ENCODE assay signal across 20 mouse cellular contexts in the genomic region with DNA sequence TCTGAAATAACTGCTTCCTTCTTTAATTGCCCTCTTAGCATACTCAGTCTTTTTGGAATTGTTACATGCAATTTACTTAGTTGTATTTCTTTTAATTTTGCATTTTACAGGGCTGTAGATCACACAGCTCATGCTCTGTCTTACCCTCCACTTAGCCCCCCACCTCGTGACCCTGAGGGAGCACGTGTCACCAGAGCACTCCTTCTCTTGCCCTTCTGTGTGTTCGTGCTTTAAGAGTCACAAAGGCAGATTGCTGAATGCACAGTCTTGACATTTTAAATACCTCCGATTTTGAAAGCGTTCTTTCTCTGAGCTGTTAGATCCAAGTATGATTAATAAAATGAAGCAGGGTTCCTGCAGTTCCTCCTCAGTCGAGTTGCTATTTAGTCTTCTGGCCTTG. TPM values are rescaled to one million over a fixed set of nuclear protein-coding genes. Genes with fewer than 3 reads are reported as not detected.
A peak's percentile ranks its signal among the peaks of the same experiment; 100 is the strongest.
DNase-seq lines count a peak whose midpoint lies in the region; TF ChIP-seq lines count a peak whose summit lies in the region.
"Had no signal": no experiment of that assay in that cellular context is flagged by ENCODE, and none has a peak within 500 bp of the region (broad histone marks: within the 10 kb centered on the region; RNA-seq: fewer than 3 reads in every experiment).

No protein-coding gene starts in this region.

- no peak overlapping the region for H3K4me3 ChIP-seq in layer of hippocampus, adult 2 months
- no peak overlapping the region for H3K4me3 ChIP-seq in ES-E14 (ENCODE audit: insufficient read depth in 1 of 2, low read depth in 1 of 2, low read length in 2 of 2, poor library complexity in 1 of 2, severe bottlenecking in 1 of 2)
- H3K4me3 ChIP-seq: embryonic facial prominence, embryonic 12.5 days; forebrain, embryonic 12.5 days; heart, embryonic 13.5 days; hindbrain, embryonic 12.5 days had no signal

- peak overlapping the region; percentile 41 for H3K27ac ChIP-seq in layer of hippocampus, adult 2 months
- 0 out of 2 replicates have a peak overlapping the region, but pooled peaks have one; percentile 43 for H3K27ac ChIP-seq in ES-E14 (ENCODE audit: insufficient read depth, low read depth, low read length, poor library complexity, severe bottlenecking)
- H3K27ac ChIP-seq: embryonic facial prominence, embryonic 12.5 days; forebrain, embryonic 12.5 days; heart, embryonic 13.5 days; hindbrain, embryonic 12.5 days had no signal

- no peak overlapping the region for H3K9ac ChIP-seq in ES-E14 (ENCODE audit: insufficient read depth, low read depth, low read length, poor library complexity, severe bottlenecking)
- H3K9ac ChIP-seq: embryonic facial prominence, embryonic 12.5 days; forebrain, embryonic 12.5 days; heart, embryonic 13.5 days; hindbrain, embryonic 12.5 days had no signal

- TF ChIP-seq CTCF in layer of hippocampus, adult 2 months (conservative IDR thresholded peaks at IDR 0.05) = no peak

- peaks cover 3% of the 10 kb centered on the region; the same call in 1 of the 2 replicates for H3K36me3 ChIP-seq in ES-E14 (ENCODE audit: control insufficient read depth, insufficient read depth, low read length, poor library complexity, severe bottlenecking)

- DNase-seq in embryo, embryonic 10.5 days (ENCODE audit: low spot score) = peak; percentile 5
- DNase-seq in embryo, embryonic 9.5 days (ENCODE audit: extremely low spot score) = no peak
- DNase-seq in layer of hippocampus, adult 2 months (ENCODE audit: low spot score in 2 of 2) = no peak
- DNase-seq in layer of hippocampus, postnatal 14 days (ENCODE audit: low spot score in 2 of 2) = no peak
- DNase-seq in ES-E14 (ENCODE audit: low read depth, low spot score) = no peak
- no peak for DNase-seq in right cerebral cortex, postnatal 25 days
- no peak for DNase-seq in heart, postnatal 36 days
- DNase-seq: cerebellum, adult 11-12 months; cerebellum, adult 9-10 months; cerebellum, postnatal 25 days; gastrocnemius, postnatal 14 days; heart, postnatal 4 days; kidney, adult 11 months; kidney, adult 9 months had no signal

- no peaks in the 10 kb centered on the region for H3K9me3 ChIP-seq in ES-E14 (ENCODE audit: control insufficient read depth, insufficient read depth, low read depth, low read length)
- H3K9me3 ChIP-seq: embryonic facial prominence, embryonic 12.5 days; forebrain, embryonic 12.5 days; heart, embryonic 13.5 days; hindbrain, embryonic 12.5 days had no signal

- in situ Hi-C loops in ES-E14 (cut with MboI; ENCODE audit: low sequenced_read_pairs in 2 of 2, unreplicated experiment in 2 of 2) = no loop called here

- intact Hi-C loops in heart, postnatal 36 days (cut with DNase I) = no loop called here

- H3K4me1 ChIP-seq in ES-E14 (ENCODE audit: control insufficient read depth in 2 of 2, insufficient read depth in 2 of 2, low read length in 2 of 2, poor library complexity in 1 of 2) = peaks cover 10 to 14% of the 10 kb centered on the region in 2 experiments
- H3K4me1 ChIP-seq: embryonic facial prominence, embryonic 12.5 days had no signal

TF ChIP-seq in ES-E14, 5 proteins besides CTCF, POLR2A, EP300 and RAD21:
- no peak for TF ChIP-seq ZC3H11A (IDR thresholded peaks at IDR 0.05; ENCODE audit: borderline replicate concordance, low read depth, low read length)
TF ChIP-seq in ES-E14: peak in this region for 0.

RNA-seq across cellular contexts. Expression of a gene that starts 17.8 kb away (rescaled TPM):
- total RNA-seq in layer of hippocampus, adult 2 months (2021) = 10 to 100 TPM; 93.5 to 99.0 TPM
- total RNA-seq in layer of hippocampus, postnatal 14 days (2021) = 10 to 100 TPM; 55.0 to 63.7 TPM
- total RNA-seq in ES-E14 (2012; rRNA removed) = 21.6 and 22.1 TPM in 2 replicates
- total RNA-seq in heart, postnatal 36 days (2021) = 10 to 100 TPM; 31.4 to 36.2 TPM

RNA-seq across cellular contexts. Expression of a gene that starts 25.1 kb away (rescaled TPM):
- not detected for total RNA-seq in layer of hippocampus, adult 2 months (2021)
- not detected for total RNA-seq in layer of hippocampus, postnatal 14 days (2021)
- 0.26 and 0.58 TPM in 2 replicates for total RNA-seq in ES-E14 (2012; rRNA removed)
- total RNA-seq in heart, postnatal 36 days (2021) = not detected
- total RNA-seq: gastrocnemius, adult 18-20 months; heart, adult 8-10 months; heart, postnatal 4 days had no signal

RNA-seq across cellular contexts. Expression of a gene that starts 43.9 kb away (rescaled TPM):
- total RNA-seq in layer of hippocampus, adult 2 months (2021) = 10 to 100 TPM; 16.1 to 20.3 TPM
- 10 to 100 TPM; 10.4 to 12.3 TPM for total RNA-seq in layer of hippocampus, postnatal 14 days (2021)
- total RNA-seq in ES-E14 (2012; rRNA removed) = 0.16 and 0.18 TPM in 2 replicates
- total RNA-seq in heart, postnatal 36 days (2021) = 1 to 10 TPM; 2.9 to 5.7 TPM
